Mouse (Mus musculus) neural tube, embryonic 15.5 days (tissue): ENCODE measurements around the gene Crb2. TPM values are rescaled to one million over a fixed set of nuclear protein-coding genes. Genes with fewer than 3 reads are reported as not detected.
A peak's percentile ranks its signal among the peaks of the same experiment; 100 is the strongest.

Experiments
- ATAC-seq: fragments of 200-750 bp; cut with Nextera tagmentation; 2 replicates; pipeline ENCODE4 v1.8.0; 2017; ENCODE audit warnings: mild to moderate bottlenecking, moderate TSS enrichment, moderate library complexity; ENCODE audit not compliant: low FRiP score
- H3K27ac ChIP-seq: fragments of 300-500 bp; sonication (generic); replicated peaks from 2 replicates; pipeline ENCODE4 v1.5.1; 2015; ENCODE audit warnings: mild to moderate bottlenecking, inconsistent platforms
- H3K27me3 ChIP-seq: fragments of 300-500 bp; sonication (generic); replicated peaks from 2 replicates; pipeline ENCODE4 v1.6.1; 2015; ENCODE audit warnings: inconsistent platforms
- H3K36me3 ChIP-seq: fragments of 300-500 bp; sonication (generic); 2 replicates; pipeline ENCODE4 v1.6.1; 2015; ENCODE audit warnings: inconsistent platforms
- H3K4me1 ChIP-seq: fragments of 300-500 bp; sonication (generic); 2 replicates; pipeline ENCODE4 v1.6.1; 2015; ENCODE audit warnings: inconsistent platforms
- H3K4me2 ChIP-seq: fragments of 300-500 bp; sonication (generic); 2 replicates; pipeline ENCODE4 v1.6.1; 2015; ENCODE audit warnings: inconsistent platforms, mild to moderate bottlenecking, moderate library complexity
- H3K4me3 ChIP-seq: fragments of 300-500 bp; sonication (generic); replicated peaks from 2 replicates; pipeline ENCODE4 v1.5.1; 2015; ENCODE audit warnings: mild to moderate bottlenecking, inconsistent platforms
- H3K9ac ChIP-seq: fragments of 300-500 bp; sonication (generic); replicated peaks from 2 replicates; pipeline ENCODE4 v1.6.1; 2015; ENCODE audit warnings: mild to moderate bottlenecking, inconsistent platforms
- H3K9me3 ChIP-seq: fragments of 300-500 bp; sonication (generic); replicated peaks from 2 replicates; pipeline ENCODE4 v1.6.1; 2016; ENCODE audit warnings: inconsistent platforms
- WGBS: fragments of 180-500 bp; shearing (Covaris S2); methylation state at CpG from one replicate; pipeline ENCODE4 v1.1.7; 2015; ENCODE audit warnings: mixed read lengths; 5-methylcytosine and 5-hydroxymethylcytosine counted together
- polyA plus RNA-seq: library from polyadenylated mRNA; unstranded; fragments of >200 nt; fragmentation: Nextera tagmentation; extraction: Ambion mirVana; gene quantifications from 2 replicates; pipeline ENCODE4 v1.2.1, GENCODE M21; 2015

Gene Crb2
- polyA plus RNA-seq, 1 experiment from 2014 or later: 2.5 TPM

DNA sequence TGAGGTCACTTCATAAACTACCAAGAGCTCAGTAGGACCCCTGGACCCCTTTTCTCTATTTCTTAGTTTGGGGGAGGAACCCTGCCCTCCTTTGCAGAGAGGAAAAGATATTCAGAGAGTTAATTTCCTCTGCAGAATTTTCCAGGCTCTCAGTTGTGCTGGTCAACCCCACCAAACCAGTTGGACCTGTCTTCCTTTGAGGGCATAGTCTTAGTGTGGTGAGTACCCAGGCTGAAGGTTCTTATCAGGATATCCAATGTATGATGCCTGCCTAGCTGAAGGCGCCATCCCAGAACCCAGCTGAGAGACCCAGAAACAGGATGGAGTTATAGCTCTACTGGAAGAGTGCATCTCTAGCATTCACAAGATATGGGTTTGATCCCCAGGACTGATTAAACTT, 24.9 kb upstream of the Crb2 start:
- H3K36me3 ChIP-seq: no peaks in the 10 kb centered on the region
- H3K9me3 ChIP-seq: no peaks in the 10 kb centered on the region
- no peak overlapping the region for H3K4me3 ChIP-seq
- no peak overlapping the region for H3K27ac ChIP-seq
- H3K9ac ChIP-seq: no peak overlapping the region
- WGBS: 97% methylated on average over 1 of the region's 1 CpGs
- H3K27me3 ChIP-seq: no peaks in the 10 kb centered on the region
- ATAC-seq: no peak
- H3K4me2 ChIP-seq: no peak overlapping the region
- peaks cover 19% of the 10 kb centered on the region for H3K4me1 ChIP-seq

DNA sequence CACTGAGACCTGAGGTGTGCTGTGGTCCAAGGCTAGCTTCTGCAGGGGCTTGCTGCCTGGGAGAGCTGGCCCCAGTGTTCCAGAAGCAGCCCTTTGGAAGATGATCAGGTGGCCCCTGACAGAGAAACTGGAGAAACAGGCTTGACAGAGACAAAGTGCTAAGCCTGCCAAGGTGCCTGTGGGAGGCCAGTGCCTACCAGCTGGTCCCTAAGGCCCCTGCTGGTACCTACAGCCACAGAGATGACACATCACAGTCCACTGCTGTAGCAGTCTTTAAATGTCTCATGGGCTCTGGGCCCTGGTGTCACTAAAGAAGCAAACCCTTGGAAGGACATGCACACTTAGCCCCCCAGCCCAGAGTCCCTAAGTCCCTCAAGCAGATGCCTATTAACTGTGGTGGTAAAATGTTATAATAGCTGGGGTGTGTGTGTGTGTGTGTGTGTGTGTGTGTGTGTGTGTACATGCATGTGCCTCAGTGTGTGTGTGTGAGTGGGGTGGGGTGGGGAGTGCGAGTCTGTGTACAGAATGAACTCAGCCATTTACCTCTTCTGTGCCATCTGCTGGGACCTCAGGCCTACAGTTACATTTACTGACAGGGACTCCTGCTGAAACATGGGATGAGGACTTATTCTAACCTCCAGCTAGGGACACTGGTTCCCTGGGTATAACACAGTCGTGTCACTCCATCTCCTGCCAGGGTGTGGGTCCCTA, 19.7 kb upstream of the Crb2 start:
- WGBS: 77% methylated on average over 2 of the region's 2 CpGs
- no peak overlapping the region for H3K27ac ChIP-seq
- H3K4me3 ChIP-seq: no peak overlapping the region
- no peaks in the 10 kb centered on the region for H3K36me3 ChIP-seq
- no peak overlapping the region for H3K4me2 ChIP-seq
- H3K9ac ChIP-seq: no peak overlapping the region
- no peaks in the 10 kb centered on the region for H3K27me3 ChIP-seq
- H3K9me3 ChIP-seq: no peaks in the 10 kb centered on the region
- no peak for ATAC-seq
- peaks cover 22% of the 10 kb centered on the region for H3K4me1 ChIP-seq

DNA sequence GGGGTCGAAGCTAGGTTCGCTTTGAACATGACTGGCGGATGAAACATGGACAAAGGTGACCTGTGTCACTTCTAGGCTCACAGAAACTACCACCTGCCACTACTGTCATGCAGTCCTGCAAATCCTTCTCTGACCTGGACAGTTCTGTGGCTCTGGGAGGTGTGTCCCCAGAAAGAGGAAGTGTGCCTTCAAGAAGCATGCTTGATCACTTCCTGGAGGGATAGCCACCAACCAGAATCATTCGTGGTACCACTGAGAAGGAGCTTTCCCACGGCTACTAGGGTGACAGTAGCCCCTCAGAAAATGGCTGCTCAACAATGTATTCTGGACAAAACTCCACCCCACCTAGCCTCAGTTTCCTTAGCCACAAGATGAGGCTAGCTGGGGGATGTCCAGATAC, 19.0 kb upstream of the Crb2 start:
- H3K27me3 ChIP-seq: no peaks in the 10 kb centered on the region
- H3K4me2 ChIP-seq: no peak overlapping the region
- no peak overlapping the region for H3K4me3 ChIP-seq
- peaks cover 22% of the 10 kb centered on the region for H3K4me1 ChIP-seq
- H3K27ac ChIP-seq: no peak overlapping the region
- H3K36me3 ChIP-seq: no peaks in the 10 kb centered on the region
- H3K9ac ChIP-seq: no peak overlapping the region
- no peaks in the 10 kb centered on the region for H3K9me3 ChIP-seq
- 94% methylated on average over 5 of the region's 5 CpGs for WGBS
- no peak for ATAC-seq

DNA sequence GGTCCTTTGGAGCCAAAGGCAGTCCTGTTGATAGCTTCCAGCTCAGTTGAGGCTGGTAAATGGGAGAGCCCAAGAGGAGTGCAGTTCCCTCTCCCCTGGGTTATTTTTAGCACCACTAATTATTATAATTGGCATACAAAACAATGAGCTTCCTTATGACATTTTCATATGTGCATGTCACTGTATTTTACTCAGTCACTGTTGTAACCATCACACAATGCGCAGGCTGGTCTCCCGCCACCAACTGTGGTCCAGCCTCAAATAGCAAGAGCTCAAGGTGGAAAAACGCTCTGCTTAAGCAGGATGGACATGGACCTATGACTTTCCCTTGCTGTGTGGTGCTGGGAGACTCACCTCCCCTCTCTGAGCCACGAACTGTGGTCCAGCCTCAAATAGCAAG, 18.3 kb upstream of the Crb2 start:
- Histone ChIP-seq H3K4me3 (no peak overlapping the region), H3K27ac (no peak overlapping the region), H3K27me3 (no peaks in the 10 kb centered on the region), H3K4me1 (peaks cover 22% of the 10 kb centered on the region), H3K9me3 (no peaks in the 10 kb centered on the region), H3K4me2 (0 out of 2 replicates have a peak overlapping the region, but pooled peaks have one; percentile 30), H3K36me3 (no peaks in the 10 kb centered on the region), H3K9ac (no peak overlapping the region)
- WGBS: 85% methylated on average over 4 of the region's 4 CpGs
- ATAC-seq: no peak

DNA sequence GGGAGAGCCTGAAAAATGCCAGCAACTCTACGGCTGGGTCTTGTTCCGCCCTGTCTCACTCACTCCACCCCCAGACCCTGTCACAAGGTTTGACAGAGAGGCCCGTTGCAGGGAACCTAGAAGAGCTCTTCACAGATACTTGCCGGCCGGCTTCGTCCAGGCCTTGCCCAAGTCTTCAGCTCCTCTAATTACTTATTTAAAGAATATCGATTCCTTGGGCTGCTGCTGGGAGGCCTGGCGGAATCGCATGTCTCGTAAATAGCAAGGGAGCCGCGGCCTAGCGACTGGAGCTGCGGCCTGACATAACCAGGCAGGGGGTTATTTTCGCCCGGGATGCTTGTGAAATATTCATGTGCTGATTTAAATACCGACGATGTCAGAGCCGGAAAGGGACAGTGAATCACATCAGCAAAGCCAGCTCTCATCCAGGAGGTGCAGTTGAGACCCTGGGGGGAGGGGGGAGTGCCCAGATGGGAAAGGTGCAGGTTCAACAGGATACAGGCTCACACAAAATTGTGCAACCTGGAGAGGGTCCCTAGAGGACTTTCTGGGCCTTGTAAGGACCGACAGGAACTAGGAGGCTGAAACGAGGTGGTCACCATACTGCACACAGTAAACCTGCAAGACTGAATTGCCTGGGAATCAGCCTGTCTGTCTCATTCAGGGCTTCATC, 17.6 kb upstream of the Crb2 start:
- WGBS: 10% methylated on average over 21 of the region's 21 CpGs
- ATAC-seq: 0 out of 2 replicates have a peak, but pooled peaks have one; percentile 30
- Histone ChIP-seq H3K9ac (0 out of 2 replicates have a peak overlapping the region, but pooled peaks have one; percentile 20), H3K4me1 (peaks cover 23% of the 10 kb centered on the region), H3K9me3 (no peaks in the 10 kb centered on the region), H3K4me2 (peak overlapping the region; percentile 30; the same call in 1 of the 2 replicates), H3K27me3 (no peaks in the 10 kb centered on the region), H3K36me3 (no peaks in the 10 kb centered on the region), H3K27ac (peak overlapping the region; percentile 41; the same call in 1 of the 2 replicates), H3K4me3 (no peak overlapping the region)

DNA sequence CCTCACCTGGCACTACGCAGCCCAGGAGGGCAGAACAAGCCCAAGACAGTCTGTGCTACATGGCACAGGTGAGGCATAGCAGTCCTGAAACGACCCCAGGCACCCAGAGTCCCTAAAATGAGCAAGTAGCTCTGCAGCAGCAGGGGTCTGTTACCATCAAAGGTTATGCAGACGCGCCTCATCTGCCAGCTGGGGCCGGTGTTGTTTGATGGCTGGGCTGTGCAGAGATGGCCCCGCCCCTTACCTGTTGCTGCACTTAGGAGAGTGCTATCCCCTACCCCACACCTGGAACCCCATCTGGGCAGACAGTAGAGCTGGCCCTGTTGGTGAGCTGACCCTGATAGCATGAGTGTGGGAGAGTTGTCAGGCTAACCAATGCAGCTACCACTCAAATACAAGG, 15.4 kb upstream of the Crb2 start:
- Histone ChIP-seq H3K36me3 (no peaks in the 10 kb centered on the region), H3K9ac (no peak overlapping the region), H3K27ac (no peak overlapping the region), H3K4me3 (no peak overlapping the region), H3K27me3 (no peaks in the 10 kb centered on the region), H3K9me3 (no peaks in the 10 kb centered on the region), H3K4me1 (peaks cover 38% of the 10 kb centered on the region), H3K4me2 (no peak overlapping the region)
- ATAC-seq: no peak
- 32% methylated on average over 6 of the region's 6 CpGs for WGBS

DNA sequence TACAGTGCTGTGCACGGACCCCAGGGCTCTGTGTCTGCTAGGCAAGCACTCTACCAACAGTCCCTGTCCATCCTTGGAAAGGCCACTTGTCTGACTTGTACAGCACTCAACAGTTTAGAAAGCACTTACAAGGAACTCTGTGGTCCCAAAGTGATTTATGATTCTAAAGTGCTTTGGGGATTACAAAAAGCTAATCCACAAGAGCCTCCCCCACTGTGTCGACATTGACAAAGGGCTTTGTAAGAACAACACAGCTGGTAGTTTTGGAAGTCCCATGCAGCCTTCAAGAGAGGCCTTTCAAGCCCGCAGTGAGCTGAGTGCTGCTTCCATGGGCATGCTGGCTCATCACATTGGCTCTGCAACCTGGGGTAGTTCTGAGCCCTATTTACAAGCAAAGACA, 12.4 kb upstream of the Crb2 start:
- Histone ChIP-seq H3K4me1 (peaks cover 50% of the 10 kb centered on the region), H3K4me2 (no peak overlapping the region), H3K9me3 (no peaks in the 10 kb centered on the region), H3K27ac (no peak overlapping the region), H3K36me3 (no peaks in the 10 kb centered on the region), H3K4me3 (no peak overlapping the region), H3K27me3 (no peaks in the 10 kb centered on the region), H3K9ac (no peak overlapping the region)
- 6% methylated on average over 3 of the region's 3 CpGs for WGBS
- no peak for ATAC-seq

DNA sequence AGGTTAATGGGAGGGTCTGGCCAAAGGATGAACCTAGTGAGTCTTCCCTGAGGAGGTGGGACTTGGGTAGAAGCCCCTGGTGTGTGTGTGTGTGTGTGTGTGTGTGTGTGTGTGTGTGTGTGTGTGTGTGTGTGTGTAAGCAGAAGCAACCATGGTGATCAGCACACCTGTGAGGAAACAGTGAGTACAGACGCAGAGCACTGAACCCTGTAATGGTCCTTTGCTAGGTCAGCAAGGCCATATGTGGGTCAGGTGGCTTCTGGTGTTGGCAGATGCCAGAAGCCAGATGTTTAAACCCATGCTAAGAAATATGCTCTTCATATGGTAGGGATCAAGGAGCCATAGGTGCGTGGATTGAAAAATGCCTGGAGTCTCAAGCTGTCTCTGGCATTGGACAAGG, 11.5 kb upstream of the Crb2 start:
- H3K4me2 ChIP-seq: no peak overlapping the region
- no peak overlapping the region for H3K9ac ChIP-seq
- peaks cover 55% of the 10 kb centered on the region for H3K4me1 ChIP-seq
- H3K27ac ChIP-seq: no peak overlapping the region
- no peaks in the 10 kb centered on the region for H3K27me3 ChIP-seq
- 97% methylated on average over 2 of the region's 2 CpGs for WGBS
- H3K4me3 ChIP-seq: no peak overlapping the region
- no peaks in the 10 kb centered on the region for H3K9me3 ChIP-seq
- no peaks in the 10 kb centered on the region for H3K36me3 ChIP-seq
- no peak for ATAC-seq

DNA sequence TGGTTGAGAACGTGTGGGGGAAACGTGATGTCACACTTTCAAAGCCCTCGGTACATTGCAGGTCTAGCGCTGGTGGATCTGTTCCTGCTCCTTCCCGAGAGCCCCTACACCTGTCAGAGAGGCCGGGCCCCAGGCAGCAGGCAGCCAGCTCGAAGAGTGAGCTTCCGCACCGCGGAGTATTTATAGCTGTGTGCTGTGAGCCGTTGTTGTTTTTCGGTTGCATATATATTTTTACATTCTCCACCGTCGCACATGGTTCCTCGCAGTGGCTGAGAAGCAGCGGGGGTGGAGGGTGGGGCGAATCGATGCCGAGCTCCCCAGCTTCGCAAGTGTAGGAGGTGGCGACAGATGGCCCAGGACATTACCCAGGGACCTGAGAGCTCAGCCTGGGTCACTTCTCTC, 11.0 kb upstream of the Crb2 start:
- Histone ChIP-seq H3K9ac (no peak overlapping the region), H3K4me3 (no peak overlapping the region), H3K4me1 (peaks cover 55% of the 10 kb centered on the region), H3K27ac (no peak overlapping the region), H3K9me3 (no peaks in the 10 kb centered on the region), H3K27me3 (no peaks in the 10 kb centered on the region), H3K4me2 (peak overlapping the region; percentile 26), H3K36me3 (no peaks in the 10 kb centered on the region)
- no peak for ATAC-seq
- WGBS: 20% methylated on average over 21 of the region's 21 CpGs

DNA sequence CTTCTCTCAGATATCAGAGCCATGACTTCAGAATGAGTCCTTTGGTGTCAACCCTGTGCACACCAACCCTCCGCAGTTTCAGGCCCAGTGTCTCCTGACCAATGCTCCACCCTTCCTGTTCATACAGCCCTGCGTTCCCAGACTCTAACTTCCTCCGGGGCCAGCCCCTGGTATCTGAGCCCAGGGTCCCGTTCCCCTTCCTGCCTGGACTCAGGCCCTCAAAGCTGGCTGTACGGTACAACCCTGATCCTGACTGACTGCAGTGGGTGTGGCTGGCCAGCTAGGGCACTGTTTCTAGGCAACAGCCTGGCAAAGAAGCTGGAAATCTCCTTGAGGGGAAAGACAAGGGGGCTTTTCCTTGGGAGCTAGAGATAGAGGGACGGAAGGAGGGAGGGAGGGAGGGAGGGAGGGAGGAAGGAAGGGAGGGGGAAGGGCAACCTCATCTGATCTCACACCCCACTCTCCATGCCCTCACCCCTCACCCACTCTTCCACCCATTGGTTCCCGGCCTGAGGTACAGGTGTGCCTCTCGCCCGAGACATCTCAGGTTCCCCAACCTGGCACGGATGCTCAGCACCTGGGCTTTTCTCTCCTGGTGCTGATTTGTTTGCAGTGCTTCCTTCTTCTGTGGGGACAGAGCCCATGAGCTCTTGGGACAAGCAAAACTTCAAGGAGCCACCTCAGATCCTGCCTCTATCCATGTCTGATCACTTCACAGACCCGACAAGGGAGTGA, 9.9 kb upstream of the Crb2 start:
- Histone ChIP-seq H3K9ac (no peak overlapping the region), H3K9me3 (no peaks in the 10 kb centered on the region), H3K4me1 (peaks cover 51% of the 10 kb centered on the region), H3K4me3 (no peak overlapping the region), H3K27ac (no peak overlapping the region), H3K36me3 (no peaks in the 10 kb centered on the region), H3K4me2 (no peak overlapping the region), H3K27me3 (no peaks in the 10 kb centered on the region)
- WGBS: 51% methylated on average over 11 of the region's 11 CpGs
- ATAC-seq: no peak

DNA sequence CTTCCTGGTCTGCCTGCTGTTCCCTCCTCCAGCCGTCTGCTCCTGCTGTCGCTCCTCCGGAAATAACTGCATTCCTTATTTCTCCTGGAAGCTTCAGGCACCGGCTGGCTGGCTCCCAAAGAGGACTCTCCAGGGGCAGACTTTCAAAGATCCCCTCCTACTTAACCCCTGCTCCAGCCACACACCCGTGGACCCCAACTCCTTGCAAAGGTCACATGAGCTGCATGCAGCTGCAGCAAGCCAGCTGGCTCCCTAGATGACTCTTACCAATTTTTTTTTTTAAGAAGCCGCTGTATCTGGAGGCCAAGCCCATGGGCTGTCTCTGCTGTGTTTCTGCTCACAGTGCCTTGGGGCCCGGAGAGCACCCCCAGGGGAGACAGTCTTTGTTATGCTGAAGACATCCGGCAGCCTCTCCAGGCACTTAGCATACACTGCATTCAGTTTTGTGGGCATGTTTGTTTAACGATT, 8.9 kb upstream of the Crb2 start:
- Histone ChIP-seq H3K36me3 (no peaks in the 10 kb centered on the region), H3K9me3 (no peaks in the 10 kb centered on the region), H3K27ac (peak overlapping the region; percentile 10), H3K4me3 (no peak overlapping the region), H3K4me2 (no peak overlapping the region), H3K27me3 (no peaks in the 10 kb centered on the region), H3K4me1 (peaks cover 57% of the 10 kb centered on the region), H3K9ac (no peak overlapping the region)
- ATAC-seq: no peak
- WGBS: 4% methylated on average over 9 of the region's 9 CpGs

DNA sequence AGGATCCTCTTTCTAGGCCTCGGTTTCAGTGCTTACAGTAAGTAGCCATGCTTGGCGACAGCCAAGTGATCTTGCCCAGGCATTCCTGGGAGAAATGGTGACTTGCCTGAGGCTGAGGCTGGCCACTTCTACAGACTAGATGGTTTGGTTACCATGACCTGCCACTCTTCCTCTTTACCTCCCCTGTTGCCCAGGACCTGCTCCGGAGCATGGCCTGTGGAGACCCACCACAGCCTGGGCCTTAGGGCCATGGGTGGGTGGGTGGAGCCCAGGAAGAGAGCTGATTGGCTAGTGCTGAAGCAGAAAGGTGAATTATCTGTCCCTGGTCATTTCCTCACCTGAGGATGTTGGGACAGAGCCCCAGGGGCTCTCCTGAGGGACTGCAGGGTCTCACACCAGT, 8.3 kb upstream of the Crb2 start:
- no peak overlapping the region for H3K27ac ChIP-seq
- H3K9ac ChIP-seq: no peak overlapping the region
- H3K4me2 ChIP-seq: no peak overlapping the region
- no peaks in the 10 kb centered on the region for H3K27me3 ChIP-seq
- no peaks in the 10 kb centered on the region for H3K36me3 ChIP-seq
- H3K4me1 ChIP-seq: peaks cover 57% of the 10 kb centered on the region
- no peak overlapping the region for H3K4me3 ChIP-seq
- ATAC-seq: no peak
- no peaks in the 10 kb centered on the region for H3K9me3 ChIP-seq
- 68% methylated on average over 3 of the region's 3 CpGs for WGBS
